Mouse (Mus musculus) erythroblast, embryonic 14.5 days (primary cell): ENCODE data around the gene 1700029H14Rik.

ENCODE experiments used
- GATA1 ChIP-seq: IDR thresholded peaks from 2 replicates; pipeline ENCODE4 v1.6.1; 2012; ENCODE audit warnings: low read length, inconsistent platforms, mixed read lengths
- TAL1 ChIP-seq: IDR thresholded peaks from 3 replicates; pipeline ENCODE4 v1.6.1; 2012; ENCODE audit warnings: low read length, inconsistent platforms, mixed read lengths

DNA sequence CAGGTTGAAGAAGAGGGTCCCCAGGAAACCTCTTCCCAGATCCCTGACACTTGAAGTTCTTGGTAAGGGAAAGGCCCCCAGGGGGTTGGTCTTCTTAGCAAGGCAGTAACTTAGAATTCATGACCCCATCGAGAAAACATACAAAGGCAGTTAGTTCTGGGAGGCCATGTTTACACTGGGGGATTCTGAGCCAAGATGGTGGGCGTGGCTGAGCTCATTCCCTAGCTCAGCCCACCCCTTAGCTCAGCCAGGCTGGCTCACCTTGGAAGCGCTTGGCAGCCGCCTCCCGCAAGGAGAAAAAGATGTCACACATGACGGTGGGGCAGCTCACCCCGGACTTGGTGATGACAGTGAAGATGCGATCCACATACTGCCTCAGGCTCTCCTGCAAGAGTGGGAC lies 22.4 kb upstream of the 1700029H14Rik start:
- TF ChIP-seq GATA1 (no peak), TAL1 (no peak)
